Mouse (Mus musculus) layer of hippocampus, postnatal 14 days (tissue): Measurements from ENCODE around the gene Pdia5. TPM values are rescaled to one million over a fixed set of nuclear protein-coding genes. Genes with fewer than 3 reads are reported as not detected.

ENCODE experiments used
- DNase-seq, 2 experiments: peaks; one replicate each; pipeline ENCODE4 v3.0.0; 2021 to 2022; ENCODE audit warnings: low spot score in 2 of 2, mixed read lengths in 1 of 2
- total RNA-seq, 2 experiments: library from RNA; stranded (reverse); gene quantifications; 2 replicates each; pipeline ENCODE4 v1.2.3; 2021

Gene Pdia5
- total RNA-seq, 2 experiments from 2014 or later, result 3.5 to 4.4 TPM

DNA sequence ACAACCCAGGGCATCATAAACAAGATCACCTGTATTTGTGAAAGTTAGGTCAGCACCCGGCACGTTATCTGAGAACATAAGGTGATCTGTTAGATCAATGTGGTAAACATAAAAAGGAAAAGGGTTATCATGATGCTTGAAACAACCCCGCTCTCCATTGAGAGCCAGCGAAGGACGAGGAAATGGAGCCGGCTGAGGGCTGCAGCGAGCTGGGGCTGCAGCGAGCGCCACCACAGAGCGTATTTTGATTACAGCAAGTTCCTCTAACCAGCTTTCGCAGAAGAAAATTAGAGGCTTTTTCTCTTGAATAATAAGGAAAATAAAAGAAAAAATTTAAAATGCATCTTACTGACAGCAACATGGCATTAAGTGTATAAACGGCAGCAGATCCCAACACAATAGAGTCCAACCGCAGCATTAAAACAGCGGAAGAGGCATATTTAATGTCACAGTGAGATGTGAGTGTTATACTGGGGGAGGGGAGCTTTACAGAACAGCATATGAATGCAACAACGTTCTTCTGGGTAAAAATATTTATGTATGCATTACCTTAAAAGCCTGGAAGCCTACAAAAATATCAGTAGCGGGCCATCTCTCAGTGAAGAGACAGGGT, 40.5 kb downstream of the Pdia5 start:
- no peak for DNase-seq

DNA sequence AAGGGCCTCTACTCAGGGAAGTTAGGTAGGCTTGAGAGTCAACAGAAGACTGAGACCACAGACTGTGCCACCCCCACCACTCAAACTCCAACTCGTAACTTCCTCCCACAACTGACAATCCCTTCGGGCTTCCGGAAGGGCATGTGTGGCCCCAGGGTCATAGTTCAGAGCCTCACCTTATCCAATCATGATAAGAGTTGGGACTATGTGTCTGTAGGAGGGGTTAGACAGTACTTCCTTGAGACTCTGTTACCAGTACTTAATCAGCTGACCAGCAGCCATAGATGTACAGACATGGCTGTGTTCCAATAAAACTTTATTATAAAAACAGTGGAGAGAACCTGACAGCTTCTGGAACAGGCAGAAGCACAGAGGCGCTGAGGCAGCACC, 48.7 kb downstream of the Pdia5 start:
- DNase-seq, result no peak

- peak; percentile 73 to 78 for DNase-seq
Measured at GRCm38 (mm10) chr16:35441346-35442025, 49.2 kb downstream of the Pdia5 start.

DNA sequence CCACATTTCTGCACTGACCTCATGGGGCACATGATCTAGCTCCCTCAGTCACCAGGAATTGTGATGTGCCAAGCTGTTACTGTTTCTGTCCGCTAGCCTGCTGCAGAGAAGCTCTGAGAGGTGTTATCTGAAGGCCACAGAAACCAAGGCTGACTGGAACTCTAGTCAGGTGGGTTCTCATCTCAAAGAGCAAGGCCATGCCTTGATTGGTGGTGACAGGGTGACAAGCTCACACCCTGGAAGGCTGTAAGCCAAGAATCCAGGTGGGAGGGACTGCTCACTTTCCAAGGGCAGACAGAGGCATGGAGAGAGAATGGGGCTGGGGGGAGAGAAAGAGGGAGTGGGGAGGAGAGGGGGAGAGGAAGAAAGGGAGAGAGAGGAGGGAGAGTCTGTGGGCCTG, 51.6 kb downstream of the Pdia5 start:
- DNase-seq, result no peak

- DNase-seq, result peak in 1 of 2 experiments; percentile 18
Measured at GRCm38 (mm10) chr16:35431608-35432007, 59.1 kb downstream of the Pdia5 start.

- DNase-seq, result no peak
Measured at GRCm38 (mm10) chr16:35424926-35425325, 65.7 kb downstream of the Pdia5 start.

GRCm38 (mm10) chr16:35423250-35424139, 67.2 kb downstream of the Pdia5 start:
- DNase-seq, result peak in 1 of 2 experiments; percentile 26

- no peak for DNase-seq
Measured at GRCm38 (mm10) chr16:35422705-35423104, 68.0 kb downstream of the Pdia5 start.

- DNase-seq, result peak in 1 of 2 experiments; percentile 25
Measured at GRCm38 (mm10) chr16:35422141-35422540, 68.5 kb downstream of the Pdia5 start.

DNA sequence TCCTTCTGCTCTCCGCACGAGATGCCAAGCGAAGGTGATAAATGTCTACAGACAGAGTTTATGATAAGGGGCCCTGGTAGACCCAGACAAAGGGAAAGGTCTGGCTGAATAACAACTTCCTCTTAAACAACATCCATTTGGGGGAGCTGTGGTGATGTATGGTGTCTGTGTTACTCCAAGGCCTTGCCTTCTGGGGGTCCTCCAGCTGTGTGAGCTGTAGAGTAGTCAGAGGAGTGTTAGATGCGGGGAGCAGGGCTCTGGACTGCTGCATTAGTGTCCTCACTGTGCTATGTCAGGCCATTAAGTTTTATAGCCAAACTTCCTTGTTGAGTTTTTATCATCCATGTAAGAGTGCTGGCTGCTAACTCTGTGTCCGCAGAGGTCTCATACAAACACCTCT, 76.1 kb downstream of the Pdia5 start:
- DNase-seq, result no peak

DNA sequence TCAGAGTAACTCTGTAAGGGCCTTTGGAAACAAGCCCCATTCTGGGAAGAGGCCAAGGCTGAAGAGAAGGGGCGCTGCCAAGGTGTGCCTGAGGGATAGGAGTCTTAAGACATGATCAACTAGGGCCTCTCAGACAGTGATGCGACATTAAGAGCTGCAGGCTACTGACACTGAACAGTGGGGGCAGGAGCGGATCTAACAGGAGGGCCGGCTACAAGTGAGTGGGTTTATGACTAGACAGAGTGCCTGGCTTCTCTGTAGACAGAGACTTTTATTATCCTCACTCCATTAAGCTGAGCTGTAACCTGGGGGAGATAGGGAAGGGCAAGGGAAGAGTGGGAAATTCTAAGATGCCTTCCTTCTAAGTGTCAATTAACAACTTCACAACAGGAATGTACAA, 84.0 kb downstream of the Pdia5 start:
- DNase-seq, result no peak

DNA sequence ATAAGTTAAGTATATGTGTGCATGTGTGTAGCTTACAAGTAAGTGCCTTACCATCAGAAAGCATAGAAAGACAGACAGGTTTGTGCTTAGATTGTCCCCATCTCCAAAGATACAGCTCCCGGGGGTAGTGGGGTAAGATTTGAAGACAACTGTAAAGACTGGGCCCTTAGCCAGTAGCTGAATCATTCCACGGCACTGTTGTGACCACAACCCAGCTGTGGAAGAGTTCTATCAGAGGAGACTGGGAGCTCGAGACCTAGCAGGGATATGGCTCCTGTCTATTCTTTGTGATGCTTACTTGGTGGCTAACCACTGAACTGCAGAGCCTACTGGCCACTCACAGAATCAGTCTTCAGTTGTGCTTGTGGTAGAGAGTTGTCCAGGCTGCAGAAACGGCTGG, 84.5 kb downstream of the Pdia5 start:
- DNase-seq, result no peak

DNA sequence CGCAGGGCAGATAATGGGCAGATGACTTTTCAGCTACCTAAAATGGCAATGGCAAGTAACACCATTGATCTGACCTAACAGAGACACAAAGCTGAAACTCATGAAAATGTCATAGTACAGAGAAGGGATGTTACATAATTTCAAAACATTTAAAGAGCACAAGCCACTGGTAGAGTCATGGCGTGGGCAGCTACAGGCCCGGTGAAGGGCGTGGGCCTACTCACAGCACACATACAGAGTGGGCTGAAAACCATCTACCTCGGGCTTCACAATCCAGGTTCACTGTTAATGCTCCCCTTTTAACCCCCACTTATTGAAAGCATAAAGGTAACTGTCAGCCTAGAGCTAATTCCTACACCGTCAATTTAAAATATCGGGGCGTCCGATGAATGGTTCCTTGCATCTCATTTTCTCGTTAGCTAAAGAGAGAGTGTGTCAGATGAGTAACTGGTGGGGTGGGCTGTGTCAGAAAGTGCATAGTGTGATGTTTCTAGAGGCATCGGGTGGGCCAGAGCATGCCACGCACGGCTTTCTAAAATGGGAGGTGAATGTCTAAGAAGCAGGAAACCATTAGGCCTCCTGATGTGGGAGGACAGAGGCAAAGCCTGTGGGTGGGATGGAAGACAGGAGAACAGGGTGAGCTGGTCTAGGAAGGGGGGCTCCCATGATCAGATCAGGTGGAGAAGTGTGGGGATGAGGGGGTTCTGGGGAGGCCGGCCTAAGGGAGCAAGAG, 85.2 kb downstream of the Pdia5 start:
- DNase-seq, result no peak

DNA sequence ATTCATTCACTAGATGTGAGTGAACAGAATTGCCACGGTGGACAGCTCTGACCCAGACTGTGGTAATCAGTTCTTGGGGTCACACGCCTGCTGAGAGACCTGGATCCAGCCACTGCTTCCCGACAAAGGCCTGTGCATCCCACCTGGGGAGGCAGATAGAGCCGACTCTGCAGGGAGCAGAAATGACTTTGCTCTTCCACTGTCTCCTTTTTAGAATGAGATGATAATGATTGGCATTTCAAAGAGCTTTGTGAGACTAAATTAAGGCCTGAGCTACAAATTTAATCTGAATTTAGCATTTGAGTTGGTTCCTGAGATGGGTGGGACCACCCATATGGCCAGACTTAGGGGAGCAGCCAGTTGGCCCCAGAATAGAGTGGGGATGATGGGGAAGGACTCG, 85.8 kb downstream of the Pdia5 start:
- no peak for DNase-seq

GRCm38 (mm10) chr16:35403891-35404290, 86.8 kb downstream of the Pdia5 start:
- DNase-seq, result no peak

GRCm38 (mm10) chr16:35403356-35403755, 87.3 kb downstream of the Pdia5 start:
- DNase-seq, result peak; percentile 61 to 62

GRCm38 (mm10) chr16:35392813-35393212, 97.9 kb downstream of the Pdia5 start:
- DNase-seq, result no peak

GRCm38 (mm10) chr16:35385654-35386053, 105.0 kb downstream of the Pdia5 start:
- DNase-seq, result no peak

- no peak for DNase-seq
Measured at GRCm38 (mm10) chr16:35380048-35380447, 110.6 kb downstream of the Pdia5 start.

GRCm38 (mm10) chr16:35379344-35379743, 111.3 kb downstream of the Pdia5 start:
- DNase-seq, result no peak

GRCm38 (mm10) chr16:35364063-35364428, 126.6 kb downstream of the Pdia5 start:
- no peak for DNase-seq
